Mouse (Mus musculus): Measurements from ENCODE around the gene Mllt11.

Mllt11 gene

GRCm38 (mm10) chr3:95246465-95247231 lies 14.7 kb upstream of the Mllt11 start:
- no peak for DNase-seq (ENCODE audit: low read depth, low spot score)

- DNase-seq (ENCODE audit: low read depth, low spot score): no peak
Observed at GRCm38 (mm10) chr3:95243086-95243485, 11.1 kb upstream of the Mllt11 start.

- no peak for DNase-seq (ENCODE audit: low read depth, low spot score)
Observed at GRCm38 (mm10) chr3:95241498-95241897, 9.5 kb upstream of the Mllt11 start, which contains the start of gene Gm128. Gene Gm128 (minus strand): TSS chr3:95241598.

- no peak for DNase-seq (ENCODE audit: low read depth, low spot score)
Observed at GRCm38 (mm10) chr3:95240900-95241299, 8.9 kb upstream of the Mllt11 start.

GRCm38 (mm10) chr3:95239971-95240370 lies 8.0 kb upstream of the Mllt11 start:
- no peak for DNase-seq (ENCODE audit: low read depth, low spot score)

- DNase-seq (ENCODE audit: low read depth, low spot score): no peak
Observed at GRCm38 (mm10) chr3:95239022-95239421, 7.1 kb upstream of the Mllt11 start.

GRCm38 (mm10) chr3:95237541-95238099 lies 5.6 kb upstream of the Mllt11 start:
- DNase-seq (ENCODE audit: low read depth, low spot score): no peak

GRCm38 (mm10) chr3:95235386-95236301 lies 3.7 kb upstream of the Mllt11 start:
- no peak for DNase-seq (ENCODE audit: low read depth, low spot score)

- no peak for DNase-seq (ENCODE audit: low read depth, low spot score)
Observed at GRCm38 (mm10) chr3:95233303-95233980, 1.5 kb upstream of the Mllt11 start.

GRCm38 (mm10) chr3:95232771-95233170 lies 800 bp upstream of the Mllt11 start:
- no peak for DNase-seq (ENCODE audit: low read depth, low spot score)

- no peak for DNase-seq (ENCODE audit: low read depth, low spot score)
Observed at GRCm38 (mm10) chr3:95230495-95231297, 1.3 kb downstream of the Mllt11 start.

- DNase-seq (ENCODE audit: low read depth, low spot score): peak; percentile 45
Observed at GRCm38 (mm10) chr3:95229781-95230494, 2.0 kb downstream of the Mllt11 start.

- peak; percentile 24 for DNase-seq (ENCODE audit: low read depth, low spot score)
Observed at GRCm38 (mm10) chr3:95228894-95229780, 2.8 kb downstream of the Mllt11 start.

GRCm38 (mm10) chr3:95228148-95228893 lies 3.6 kb downstream of the Mllt11 start, which contains the start of gene Cdc42se1:
Gene Cdc42se1 (plus strand): TSS chr3:95228732.
- DNase-seq (ENCODE audit: low read depth, low spot score): peak; percentile 92

- no peak for DNase-seq (ENCODE audit: low read depth, low spot score)
Observed at GRCm38 (mm10) chr3:95227214-95227613, 4.8 kb downstream of the Mllt11 start.

GRCm38 (mm10) chr3:95224295-95224694 lies 7.7 kb downstream of the Mllt11 start:
- peak; percentile 55 for DNase-seq (ENCODE audit: low read depth, low spot score)

- no peak for DNase-seq (ENCODE audit: low read depth, low spot score)
Observed at GRCm38 (mm10) chr3:95223041-95223440, 8.9 kb downstream of the Mllt11 start.

GRCm38 (mm10) chr3:95218466-95219137 lies 13.4 kb downstream of the Mllt11 start:
- DNase-seq (ENCODE audit: low read depth, low spot score): no peak
